Mouse (Mus musculus) liver, embryonic 16.5 days (tissue): ENCODE measurements around the gene Nabp2. TPM values are rescaled to one million over a fixed set of nuclear protein-coding genes. Genes with fewer than 3 reads are reported as not detected.

Experiments used
- ATAC-seq: fragments of 200-750 bp; cut with Nextera tagmentation; 2 replicates; pipeline ENCODE4 v1.8.0; 2017; ENCODE audit warnings: low read depth, mild to moderate bottlenecking, moderate number of reproducible peaks, moderate library complexity
- H3K27ac ChIP-seq: fragments of 300-500 bp; sonication (generic); 2 replicates; pipeline ENCODE4 v1.5.1; 2014; ENCODE audit warnings: mild to moderate bottlenecking, low read length
- H3K27me3 ChIP-seq: fragments of 300-500 bp; sonication (generic); 2 replicates; pipeline ENCODE4 v1.6.1; 2014; ENCODE audit warnings: low read depth, low read length, mixed read lengths; ENCODE audit not compliant: control insufficient read depth, insufficient read depth
- H3K36me3 ChIP-seq: fragments of 300-500 bp; sonication (generic); 2 replicates; pipeline ENCODE4 v1.6.1; 2014; ENCODE audit warnings: mild to moderate bottlenecking; ENCODE audit not compliant: control insufficient read depth, insufficient read depth
- H3K4me1 ChIP-seq: fragments of 300-500 bp; sonication (generic); 2 replicates; pipeline ENCODE4 v1.6.1; 2014; ENCODE audit warnings: low read depth, low read length, mixed read lengths; ENCODE audit not compliant: control insufficient read depth
- H3K4me2 ChIP-seq: fragments of 300-500 bp; sonication (generic); 2 replicates; pipeline ENCODE4 v1.6.1; 2014; ENCODE audit warnings: low read depth, low read length, mixed read lengths
- H3K4me3 ChIP-seq: fragments of 300-500 bp; sonication (generic); 2 replicates; pipeline ENCODE4 v1.5.1; 2014; ENCODE audit warnings: low read depth, mild to moderate bottlenecking, low read length
- H3K9ac ChIP-seq: fragments of 300-500 bp; sonication (generic); 2 replicates; pipeline ENCODE4 v1.6.1; 2014; ENCODE audit warnings: low read depth, low read length
- H3K9me3 ChIP-seq: fragments of 300-500 bp; sonication (generic); replicated peaks from 2 replicates; pipeline ENCODE4 v1.6.1; 2016; ENCODE audit warnings: low read length; ENCODE audit not compliant: control insufficient read depth
- WGBS: fragments of 180-500 bp; shearing (Covaris S2); extraction: QIAGEN DNeasy Blood & Tissue Kit; methylation state at CpG from one replicate; pipeline ENCODE4 v1.1.7; 2014; ENCODE audit not compliant: insufficient replicate concordance; 5-methylcytosine and 5-hydroxymethylcytosine counted together
- polyA plus RNA-seq: library from polyadenylated mRNA; unstranded; fragments of >200 nt; fragmentation: Nextera tagmentation; extraction: Ambion mirVana; gene quantifications from 2 replicates; pipeline ENCODE4 v1.2.1, GENCODE M21; 2015

Gene Nabp2
- polyA plus RNA-seq, result 31.6 and 31.7 TPM in 2 replicates

DNA sequence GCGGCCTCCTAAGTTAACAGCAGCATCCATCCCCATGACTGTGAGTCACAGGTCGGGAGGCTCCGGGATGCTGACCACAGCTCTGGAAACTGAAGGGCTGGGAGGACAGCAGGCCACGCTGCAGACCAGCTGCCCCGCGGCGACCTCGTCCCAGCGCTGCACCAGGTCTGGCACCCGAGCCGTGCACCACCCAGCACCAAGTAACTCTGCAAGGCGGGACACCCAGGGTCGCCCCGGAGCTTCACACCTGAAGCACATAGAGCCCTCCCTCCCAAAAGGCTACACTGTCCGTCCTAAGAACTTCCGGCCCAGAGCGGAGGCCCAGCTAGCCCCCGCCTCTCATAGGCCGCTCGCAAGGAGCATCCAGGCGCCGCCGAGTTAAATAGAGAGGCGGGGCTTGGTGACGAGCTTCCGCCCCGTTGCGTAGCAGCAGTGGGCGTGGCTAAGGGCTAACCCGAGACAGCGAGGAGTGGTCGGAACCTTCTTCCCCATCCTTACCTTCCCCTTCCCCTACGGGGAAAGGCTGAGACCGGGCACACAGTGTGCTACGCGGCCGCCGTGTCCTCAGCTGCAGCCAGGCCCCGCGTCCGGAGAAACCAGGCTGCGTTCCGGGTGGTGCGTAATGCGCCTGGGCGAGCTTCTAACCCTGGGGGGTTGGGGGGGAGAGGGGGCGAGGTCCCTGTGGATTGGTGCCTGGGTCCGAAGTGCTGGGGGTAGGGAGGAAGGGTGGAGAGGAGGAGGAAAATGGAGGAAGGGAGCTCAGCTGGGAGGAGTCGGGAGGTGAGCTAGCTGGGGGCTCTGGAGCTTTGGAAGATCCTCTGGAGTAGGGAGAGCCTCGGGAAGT is at the start of gene Nabp2, which contains the start of gene Rnf41:
TSS of gene Nabp2 (minus strand) at position 282 of the 844 bp plus-strand sequence.
TSS of gene Rnf41 (plus strand) at position 447 of the 844 bp plus-strand sequence.
- no peaks in the 10 kb centered on the region for H3K36me3 ChIP-seq
- peak within 1 kb of the TSS; percentile 87 for H3K9ac ChIP-seq
- H3K27ac ChIP-seq, result peak within 1 kb of the TSS; percentile 82
- peak; percentile 74 for ATAC-seq
- under 1% methylated on average over 50 of the region's 50 CpGs for WGBS
- H3K4me1 ChIP-seq, result peaks cover 47% of the 10 kb centered on the region
- H3K27me3 ChIP-seq, result no peaks in the 10 kb centered on the region
- peak within 1 kb of the TSS; percentile 89 for H3K4me3 ChIP-seq
- peak within 1 kb of the TSS; percentile 97 for H3K4me2 ChIP-seq
- H3K9me3 ChIP-seq, result no peaks in the 10 kb centered on the region

- Histone ChIP-seq H3K4me3 (peak overlapping the region; percentile 92), H3K9me3 (no peaks in the 10 kb centered on the region), H3K27ac (peak overlapping the region; percentile 95), H3K4me1 (peaks cover 19% of the 10 kb centered on the region), H3K9ac (peak overlapping the region; percentile 97), H3K27me3 (no peaks in the 10 kb centered on the region), H3K4me2 (peak overlapping the region; percentile 97), H3K36me3 (peaks cover 24% of the 10 kb centered on the region)
- ATAC-seq, result no peak
- WGBS, result 17% methylated on average over 5 of the region's 5 CpGs
Observed at GRCm38 (mm10) chr10:128460270-128460630, 49.0 kb upstream of the Nabp2 start.

GRCm38 (mm10) chr10:128459409-128460269 is 48.3 kb upstream of the Nabp2 start:
- H3K4me2 ChIP-seq, result peak overlapping the region; percentile 97
- peak overlapping the region; percentile 92 for H3K4me3 ChIP-seq
- H3K9me3 ChIP-seq, result no peaks in the 10 kb centered on the region
- peak; percentile 78 for ATAC-seq
- peak overlapping the region; percentile 95 for H3K27ac ChIP-seq
- H3K27me3 ChIP-seq, result no peaks in the 10 kb centered on the region
- peaks cover 23% of the 10 kb centered on the region for H3K4me1 ChIP-seq
- peak overlapping the region; percentile 97 for H3K9ac ChIP-seq
- WGBS, result 2% methylated on average over 33 of the region's 67 CpGs
- peaks cover 20% of the 10 kb centered on the region for H3K36me3 ChIP-seq

DNA sequence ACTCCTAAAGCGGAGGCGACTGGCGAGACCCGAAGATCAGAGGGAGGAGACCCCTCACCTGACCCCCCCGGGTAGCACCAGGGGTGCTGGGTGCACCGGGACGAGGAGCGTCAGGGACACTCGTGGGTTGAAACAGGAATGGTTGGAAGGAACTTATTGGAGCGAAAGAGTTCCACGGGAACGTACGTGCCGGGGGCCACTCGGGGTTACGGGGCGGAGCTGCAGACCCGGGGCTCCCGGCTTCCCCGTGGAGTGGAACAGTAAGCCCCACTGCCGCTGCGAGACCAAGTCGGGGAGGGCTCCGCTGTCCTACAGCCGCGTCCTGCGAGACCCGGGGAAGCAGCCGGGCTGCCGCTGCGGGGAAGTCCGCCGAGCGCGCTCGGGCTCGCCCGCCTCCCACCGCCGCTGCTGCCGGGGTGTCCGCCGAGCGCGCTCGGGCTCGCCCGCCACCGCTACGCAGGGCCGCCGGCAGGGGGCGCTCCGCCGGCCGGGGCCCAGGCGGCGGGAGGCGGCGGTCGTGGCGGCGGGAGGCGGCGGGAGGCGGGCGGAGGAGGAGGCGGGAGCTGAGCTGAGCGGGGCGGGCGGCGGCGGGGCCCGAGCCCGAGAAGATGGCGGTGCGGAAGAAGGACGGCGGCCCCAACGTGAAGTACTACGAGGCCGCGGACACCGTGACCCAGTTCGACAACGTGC is 47.6 kb upstream of the Nabp2 start, which contains the start of gene Smarcc2:
TSS of gene Smarcc2 (plus strand) at position 530 of the 690 bp plus-strand sequence.
- peak; percentile 82 for ATAC-seq
- peaks cover 12% of the 10 kb centered on the region for H3K36me3 ChIP-seq
- H3K4me3 ChIP-seq, result peak within 1 kb of the TSS; percentile 92
- H3K9ac ChIP-seq, result peak within 1 kb of the TSS; percentile 97
- H3K9me3 ChIP-seq, result no peaks in the 10 kb centered on the region
- peaks cover 23% of the 10 kb centered on the region for H3K4me1 ChIP-seq
- peak within 1 kb of the TSS; percentile 95 for H3K27ac ChIP-seq
- no peaks in the 10 kb centered on the region for H3K27me3 ChIP-seq
- peak within 1 kb of the TSS; percentile 97 for H3K4me2 ChIP-seq
- under 1% methylated on average over 66 of the region's 86 CpGs for WGBS

- Histone ChIP-seq H3K9ac (peak overlapping the region; percentile 97), H3K36me3 (peaks cover 8% of the 10 kb centered on the region), H3K4me1 (peaks cover 23% of the 10 kb centered on the region), H3K9me3 (no peaks in the 10 kb centered on the region), H3K27me3 (no peaks in the 10 kb centered on the region), H3K4me2 (peak overlapping the region; percentile 97), H3K27ac (peak overlapping the region; percentile 95), H3K4me3 (peak overlapping the region; percentile 92)
- ATAC-seq, result peak; percentile 52
- 1% methylated on average over 29 of the region's 29 CpGs for WGBS
Observed at GRCm38 (mm10) chr10:128458348-128458718, 47.0 kb upstream of the Nabp2 start.

- peaks cover 3% of the 10 kb centered on the region for H3K36me3 ChIP-seq
- no peak for ATAC-seq
- no peak overlapping the region for H3K4me3 ChIP-seq
- H3K4me2 ChIP-seq, result no peak overlapping the region
- H3K4me1 ChIP-seq, result peaks cover 23% of the 10 kb centered on the region
- no peaks in the 10 kb centered on the region for H3K9me3 ChIP-seq
- H3K27ac ChIP-seq, result no peak overlapping the region
- no peak overlapping the region for H3K9ac ChIP-seq
- H3K27me3 ChIP-seq, result no peaks in the 10 kb centered on the region
- WGBS, result 85% methylated on average over 6 of the region's 6 CpGs
Observed at GRCm38 (mm10) chr10:128457676-128458075, 46.4 kb upstream of the Nabp2 start.

GRCm38 (mm10) chr10:128455280-128455679 is 44.0 kb upstream of the Nabp2 start:
- H3K9me3 ChIP-seq, result no peaks in the 10 kb centered on the region
- ATAC-seq, result no peak
- no peak overlapping the region; the same call in 1 of the 2 replicates for H3K4me2 ChIP-seq
- H3K4me1 ChIP-seq, result peaks cover 12% of the 10 kb centered on the region
- no peak overlapping the region for H3K4me3 ChIP-seq
- WGBS, result 5% methylated on average over 6 of the region's 6 CpGs
- H3K36me3 ChIP-seq, result no peaks in the 10 kb centered on the region
- H3K9ac ChIP-seq, result no peak overlapping the region; the same call in 1 of the 2 replicates
- no peaks in the 10 kb centered on the region for H3K27me3 ChIP-seq
- H3K27ac ChIP-seq, result no peak overlapping the region

DNA sequence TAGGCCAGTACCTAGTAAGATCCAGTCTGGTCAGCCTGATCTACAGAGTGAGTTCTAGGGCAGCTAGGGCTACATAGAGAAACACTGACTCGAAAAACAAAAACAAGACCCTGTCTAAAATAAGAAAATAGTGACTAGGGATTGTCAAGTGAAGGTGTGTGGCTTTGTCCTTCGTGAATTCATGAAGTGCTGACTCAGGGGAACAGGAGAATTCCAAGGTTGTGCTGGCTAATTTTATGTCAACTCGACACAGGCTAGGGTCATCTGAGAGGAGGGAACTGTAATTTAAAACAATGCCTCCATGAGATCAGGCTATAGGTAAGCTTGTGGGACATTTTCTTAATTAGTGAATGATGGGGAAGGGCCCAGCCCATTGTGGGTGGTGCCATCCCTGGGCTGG is 43.2 kb upstream of the Nabp2 start:
- no peak overlapping the region for H3K4me3 ChIP-seq
- H3K27me3 ChIP-seq, result no peaks in the 10 kb centered on the region
- H3K9ac ChIP-seq, result no peak overlapping the region
- 67% methylated on average over 3 of the region's 3 CpGs for WGBS
- H3K27ac ChIP-seq, result no peak overlapping the region
- no peak overlapping the region for H3K4me2 ChIP-seq
- ATAC-seq, result no peak
- H3K36me3 ChIP-seq, result no peaks in the 10 kb centered on the region
- no peaks in the 10 kb centered on the region for H3K9me3 ChIP-seq
- peaks cover 9% of the 10 kb centered on the region; the same call in 1 of the 2 replicates for H3K4me1 ChIP-seq
